Mouse (Mus musculus): ENCODE data around the gene Cks1b. TPM values are rescaled to one million over a fixed set of nuclear protein-coding genes. Genes with fewer than 3 reads are reported as not detected.

Gene Cks1b
- 10 to 100 TPM; 19.7 to 22.3 TPM for total RNA-seq (2021)
- long read RNA-seq, experiment 1, transcript Cks1b-201 (3 exons, 849 nt), result major isoform, 14 of 19 reads
- long read RNA-seq, experiment 1, partial matches to known transcripts, result 4 of 19 reads
- long read RNA-seq, experiment 1, other reads (novel, unspliced or antisense), result 0 of 19 reads
- long read RNA-seq, experiment 2, transcript Cks1b-201 (3 exons, 849 nt), result major isoform, 11 of 13 reads
- long read RNA-seq, experiment 2, partial matches to known transcripts, result 1 of 13 reads
- long read RNA-seq, experiment 2, other reads (novel, unspliced or antisense), result 0 of 13 reads

DNA sequence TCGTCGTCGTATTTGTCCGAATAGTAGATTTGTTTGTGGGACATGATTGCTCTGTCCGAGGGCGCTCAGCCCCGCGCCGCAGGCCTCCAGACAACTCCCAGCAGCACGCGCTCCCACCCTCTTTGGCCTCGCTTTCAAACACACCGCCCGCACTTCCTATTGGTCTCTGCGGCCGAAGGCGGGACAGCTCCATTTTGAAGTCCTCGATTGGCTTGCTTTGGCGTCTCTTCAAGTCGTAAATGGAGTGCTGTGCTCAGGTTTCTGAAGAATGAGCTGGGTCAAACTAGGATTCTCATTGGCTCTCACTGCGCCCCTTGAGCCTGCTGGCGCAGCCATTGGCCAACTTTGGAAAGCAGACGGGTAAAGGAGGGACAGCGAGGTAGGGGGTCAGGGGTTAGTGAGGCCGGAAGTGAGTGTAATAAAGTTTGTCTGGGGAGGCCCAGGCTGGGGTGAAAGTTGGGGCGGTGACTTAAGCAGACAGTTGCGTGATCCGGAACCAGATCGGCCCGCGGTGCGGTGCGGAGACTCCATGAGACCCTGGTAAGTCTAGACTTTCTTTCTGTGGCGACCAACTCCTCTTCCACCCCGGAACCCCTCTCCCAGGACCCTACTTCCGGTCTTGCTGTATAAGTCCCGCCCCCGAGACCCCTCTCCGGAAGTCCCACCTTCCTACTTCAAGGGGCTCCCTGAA, at the start of gene Cks1b, which contains the start of gene Shc1:
Gene Cks1b (minus strand): TSS at position 214 of the 691 bp plus-strand sequence.
Gene Shc1 (plus strand): TSS at position 274 of the 691 bp plus-strand sequence.
- DNase-seq, result peak; percentile 85

DNA sequence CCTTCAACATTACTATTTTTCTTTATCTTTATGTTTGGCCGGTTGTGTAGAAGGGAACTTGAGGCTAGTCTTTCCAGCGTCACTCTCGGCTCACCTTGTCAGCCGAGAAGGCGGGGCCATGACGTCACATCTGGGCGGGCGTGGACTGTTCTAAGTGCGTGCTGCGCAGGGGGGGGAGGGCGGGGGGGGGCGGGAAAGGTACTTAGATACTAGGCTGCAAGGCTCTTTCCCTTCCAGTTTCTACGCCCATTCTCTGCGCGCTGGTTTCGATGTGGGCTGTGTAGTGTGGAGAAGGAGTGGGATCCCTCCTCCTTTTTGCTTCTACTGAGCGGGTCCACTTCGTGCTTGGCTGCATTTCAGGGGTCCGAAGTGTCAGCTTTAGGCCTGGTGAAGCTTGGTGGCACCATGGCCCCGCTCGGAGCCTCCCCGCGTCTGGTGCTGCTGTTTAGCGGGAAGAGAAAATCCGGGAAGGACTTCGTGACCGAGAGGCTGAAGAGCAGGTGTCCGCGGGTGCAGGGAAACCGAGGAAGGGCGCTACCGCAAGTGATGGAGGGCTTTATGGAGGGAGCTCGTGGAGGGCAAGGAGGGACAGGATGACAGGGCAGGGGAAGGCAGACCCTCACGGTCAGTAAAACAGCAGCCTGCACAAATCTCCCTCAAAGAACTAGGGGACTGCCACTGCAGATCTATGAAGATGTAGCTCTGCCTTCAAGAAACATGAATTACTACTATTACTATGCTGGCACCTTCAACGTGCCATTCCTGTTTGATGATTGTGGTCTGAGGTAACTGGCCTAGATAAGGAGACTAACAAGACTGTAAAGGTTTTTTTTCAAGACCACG, 41.0 kb upstream of the Cks1b start:
- DNase-seq, result peak; percentile 93

DNA sequence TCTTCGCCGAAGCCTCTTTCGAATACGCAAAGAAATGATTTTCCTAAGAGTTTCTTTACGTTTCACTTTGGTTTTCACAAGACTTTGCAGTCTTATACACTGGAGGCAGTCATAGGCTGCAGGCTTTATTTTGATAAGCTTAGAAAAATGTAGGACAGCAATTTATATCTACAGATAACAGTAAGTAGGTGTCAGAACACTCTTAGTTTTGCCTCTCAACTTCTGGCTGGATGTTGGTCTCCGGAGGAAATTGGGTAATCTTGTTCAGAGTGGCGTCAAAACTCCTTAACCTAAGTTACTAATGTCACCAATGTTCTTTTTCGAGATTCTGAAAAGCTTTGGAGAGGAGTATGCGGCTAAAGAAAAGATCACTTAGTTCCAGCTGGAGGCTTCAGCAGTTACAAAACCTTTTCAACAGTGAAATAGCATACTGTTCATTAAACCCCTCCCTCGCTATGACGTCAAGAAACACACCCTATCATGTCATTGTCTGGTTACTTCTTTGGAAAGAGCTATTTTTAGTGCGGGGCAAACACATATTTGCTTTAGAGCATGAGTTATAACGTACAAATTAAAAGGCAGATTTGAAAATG, 40.3 kb upstream of the Cks1b start:
- no peak for DNase-seq

GRCm38 (mm10) chr3:89456726-89457665, 38.8 kb upstream of the Cks1b start:
- DNase-seq, result peak; percentile 77

DNA sequence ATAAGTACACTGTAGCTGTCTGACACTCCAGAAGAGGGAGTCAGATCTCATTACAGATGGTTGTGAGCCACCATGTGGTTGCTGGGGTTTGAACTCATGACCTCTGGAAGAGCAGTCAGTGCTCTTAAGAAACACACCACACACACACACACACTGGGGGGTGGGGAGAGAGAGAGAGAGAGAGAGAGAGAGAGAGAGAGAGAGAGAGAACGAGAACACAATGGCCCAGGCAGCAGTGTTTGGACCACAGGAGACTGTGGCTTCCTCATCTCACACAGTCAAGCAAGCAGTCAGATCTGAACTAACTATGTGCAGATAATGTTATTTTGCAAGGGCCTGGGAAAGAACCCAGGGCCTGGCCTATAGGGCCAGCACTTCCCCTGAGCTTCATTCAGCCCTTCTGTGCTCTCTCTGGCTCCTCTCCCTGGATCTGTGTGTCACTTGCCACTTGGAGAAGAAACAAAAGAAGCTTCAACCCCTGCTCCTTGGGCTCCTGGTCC, 37.7 kb upstream of the Cks1b start:
- DNase-seq, result no peak

- no peak for DNase-seq
These were observed 36.4 kb upstream of the Cks1b start, which contains the start of gene Pmvk for GRCm38 (mm10) chr3:89454401-89455177. Gene Pmvk, plus strand, starts transcription at chr3:89454541.

DNA sequence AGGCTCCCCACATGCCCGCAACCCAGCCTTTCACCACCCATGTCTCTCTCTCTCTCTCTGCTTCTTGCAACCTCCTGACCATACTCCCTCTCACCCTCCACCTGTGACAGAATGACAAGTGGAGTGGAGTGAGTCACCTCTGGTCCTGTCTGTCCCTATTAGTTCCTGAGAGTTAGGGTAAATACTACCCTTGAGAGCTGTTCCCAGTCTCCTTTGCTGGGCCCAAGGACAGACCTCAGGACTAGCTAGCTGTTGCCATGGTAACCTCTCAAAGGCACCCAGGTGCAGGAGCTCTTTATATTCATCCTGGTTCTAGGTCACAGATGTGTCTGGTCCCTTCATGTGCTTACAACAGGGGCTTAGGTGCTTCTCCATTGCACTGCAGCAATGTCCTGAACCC, 33.7 kb upstream of the Cks1b start:
- no peak for DNase-seq

- DNase-seq, result peak; percentile 77
These were observed 31.4 kb upstream of the Cks1b start for GRCm38 (mm10) chr3:89449541-89449940.

- DNase-seq, result peak; percentile 72
These were observed 30.7 kb upstream of the Cks1b start for GRCm38 (mm10) chr3:89448720-89449537.

DNA sequence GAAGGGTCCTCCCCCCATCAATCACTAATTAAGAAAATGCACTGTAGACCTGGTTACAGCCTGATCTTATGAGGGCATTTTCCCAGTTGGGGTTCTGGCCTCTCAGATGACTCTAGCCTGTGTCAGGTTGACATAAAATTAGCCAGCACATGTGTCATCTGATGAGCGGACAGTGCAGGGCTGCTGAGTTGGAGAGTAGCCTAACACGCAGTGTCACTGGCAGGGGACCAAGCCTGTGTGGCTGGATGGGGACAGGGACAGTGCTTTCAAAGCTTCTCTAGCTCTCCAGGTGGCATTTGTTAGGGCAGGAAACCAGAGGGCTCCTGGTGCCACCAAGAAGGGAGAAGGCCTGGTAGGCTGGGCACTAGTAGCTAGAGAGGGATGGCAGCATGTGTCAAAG, 22.5 kb upstream of the Cks1b start:
- DNase-seq, result peak; percentile 65

DNA sequence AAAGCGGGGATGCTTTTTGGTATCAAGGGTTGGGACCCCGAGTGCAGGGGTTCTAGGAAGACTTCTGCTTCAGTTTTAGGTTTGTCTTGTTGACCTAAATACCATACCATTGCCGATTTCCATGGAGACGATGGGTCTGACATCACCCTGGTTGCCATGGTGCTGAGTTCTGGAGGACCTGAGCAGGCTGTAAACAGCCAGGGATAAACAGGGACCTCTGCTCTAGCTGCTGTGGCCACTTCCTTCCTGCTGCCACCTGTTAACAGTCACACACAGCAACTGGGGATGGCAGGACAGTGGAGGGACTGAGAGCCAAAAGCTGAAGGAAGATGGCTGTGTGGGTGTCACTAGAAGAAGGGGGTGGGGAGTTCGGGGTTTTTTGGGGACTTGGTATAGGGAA, 19.1 kb upstream of the Cks1b start:
- no peak for DNase-seq

DNA sequence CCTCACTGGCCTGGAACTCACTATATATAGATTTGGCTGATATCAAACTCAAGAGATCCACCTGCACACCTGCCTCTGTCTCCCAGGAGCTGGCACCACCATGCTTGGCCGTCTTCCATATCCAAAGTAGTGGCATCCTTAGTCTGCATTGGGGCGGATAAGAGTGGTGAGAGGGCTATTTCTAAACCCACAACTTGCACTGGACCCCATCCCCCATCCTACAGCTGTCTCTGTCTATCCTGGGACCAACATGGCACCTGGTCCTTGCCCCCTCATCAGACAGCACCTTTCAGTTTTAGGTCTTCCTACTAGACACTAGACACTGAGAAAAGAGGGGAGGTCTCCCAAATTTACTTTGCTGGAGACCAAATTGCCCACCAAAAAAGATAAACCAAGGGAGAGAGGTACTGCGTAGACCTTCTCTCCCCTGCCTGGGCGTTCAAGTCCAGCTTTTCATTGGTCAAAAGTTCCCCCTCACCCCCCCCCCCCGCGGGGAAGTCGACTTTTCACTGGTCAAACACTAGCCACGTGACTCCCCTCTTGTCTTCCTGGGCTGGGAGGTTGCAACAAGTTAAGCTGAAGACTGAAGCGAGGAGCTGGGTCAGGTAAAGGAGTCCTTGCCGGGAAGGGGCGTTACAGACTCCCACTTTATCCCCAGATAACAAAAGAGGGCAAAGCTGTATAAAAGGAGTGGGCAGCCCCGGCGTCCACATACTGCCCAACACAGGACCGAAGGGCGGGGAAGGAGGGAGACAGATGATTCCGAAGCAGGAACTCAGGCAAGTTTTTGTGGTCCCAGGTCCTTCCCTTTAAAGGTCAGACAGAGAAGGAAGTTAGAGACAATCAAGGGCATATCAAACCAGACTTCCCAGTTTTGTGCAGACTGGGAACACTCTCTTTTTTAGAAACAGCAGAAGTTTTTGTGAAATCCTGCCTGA, 18.3 kb upstream of the Cks1b start, which contains the start of gene Pbxip1:
Gene Pbxip1 (plus strand): TSS at position 531 of the 938 bp plus-strand sequence.
- DNase-seq, result peak; percentile 59

- DNase-seq, result peak; percentile 39
These were observed 16.9 kb upstream of the Cks1b start for GRCm38 (mm10) chr3:89435041-89435440.

DNA sequence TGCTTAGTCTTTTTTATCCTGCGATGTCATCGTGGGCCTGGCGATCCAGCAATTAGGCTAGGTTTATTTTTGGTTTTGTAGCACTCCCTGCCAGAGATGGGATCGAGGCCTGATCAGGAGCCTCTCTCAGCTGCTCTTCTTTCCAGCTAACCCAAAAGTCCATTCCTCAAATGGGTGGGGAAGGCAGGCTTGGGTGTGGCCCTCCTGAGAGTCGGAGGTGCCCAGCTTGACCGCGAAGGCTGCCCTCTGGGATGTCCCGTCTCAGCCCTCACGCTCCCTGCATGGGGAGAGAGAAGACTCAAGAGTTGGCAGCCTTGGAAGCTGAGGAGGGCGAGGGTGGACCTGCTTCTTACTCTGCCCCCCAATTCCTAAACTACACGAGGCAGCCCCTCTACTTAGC, 16.3 kb upstream of the Cks1b start:
- DNase-seq, result no peak

GRCm38 (mm10) chr3:89432606-89433005, 14.4 kb upstream of the Cks1b start:
- DNase-seq, result no peak

DNA sequence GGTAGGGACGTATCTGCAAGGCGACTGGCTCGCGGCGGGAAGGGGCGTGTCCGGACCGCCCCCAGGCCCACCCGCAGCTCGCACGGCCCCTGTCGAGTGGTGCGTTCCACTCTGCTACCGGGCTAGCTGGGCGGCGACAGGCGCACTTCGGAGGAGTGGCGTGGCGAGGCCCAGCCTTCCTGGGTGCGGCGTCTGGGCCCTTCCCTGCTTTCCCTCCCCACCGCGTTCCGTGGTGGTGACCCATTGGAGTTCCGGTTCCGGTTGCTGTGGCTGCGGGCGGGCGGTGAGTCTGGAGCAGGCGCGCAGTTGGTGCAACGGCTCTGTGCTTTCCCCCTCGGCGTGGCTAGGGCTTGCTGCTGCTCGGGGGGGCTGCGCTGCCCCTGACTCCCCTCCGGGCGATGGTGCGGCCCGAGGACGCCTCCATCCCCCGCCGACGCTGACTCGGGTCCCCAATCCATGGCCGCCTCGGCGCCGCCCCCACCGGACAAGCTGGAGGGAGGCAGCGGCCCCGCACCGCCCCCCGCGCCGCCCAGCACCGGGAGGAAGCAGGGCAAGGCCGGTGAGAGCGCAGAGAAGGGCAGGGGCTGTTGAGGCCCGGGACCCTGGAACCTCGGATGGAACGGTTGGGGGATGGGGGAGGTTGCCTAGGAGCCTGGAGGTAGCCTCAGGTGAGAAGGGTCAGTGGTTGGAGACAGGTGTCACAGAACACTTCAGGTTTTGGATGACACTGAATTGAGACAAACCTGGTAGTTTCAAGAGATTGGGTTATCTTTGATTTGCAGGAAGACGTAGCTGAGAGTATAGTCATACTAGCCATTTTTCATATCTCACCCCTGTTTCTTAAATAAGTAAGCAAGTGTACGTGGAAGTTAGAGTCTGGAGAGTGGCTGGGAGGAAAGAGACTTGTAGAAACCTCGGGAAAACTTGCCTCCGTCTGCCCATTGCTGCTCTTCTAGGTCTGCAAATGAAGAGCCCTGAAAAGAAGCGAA, 12.3 kb upstream of the Cks1b start, which contains the start of gene Pygo2:
Gene Pygo2 (plus strand): TSS at position 44 of the 989 bp plus-strand sequence.
- peak; percentile 91 for DNase-seq

Measured in gastrocnemius, postnatal 10 days (tissue).